Mouse (Mus musculus) stomach, postnatal 0 days (tissue): ENCODE measurements around the gene Plekhm1.

Experiments
- CTCF ChIP-seq: IDR thresholded peaks from 2 replicates; pipeline ENCODE4 v1.5.1; 2016; ENCODE audit warnings: antibody characterized with exemption, low read depth, mild to moderate bottlenecking, moderate library complexity
- EP300 ChIP-seq: optimal IDR thresholded peaks from 2 replicates; pipeline ENCODE3; 2016; ENCODE audit warnings: antibody characterized with exemption

DNA sequence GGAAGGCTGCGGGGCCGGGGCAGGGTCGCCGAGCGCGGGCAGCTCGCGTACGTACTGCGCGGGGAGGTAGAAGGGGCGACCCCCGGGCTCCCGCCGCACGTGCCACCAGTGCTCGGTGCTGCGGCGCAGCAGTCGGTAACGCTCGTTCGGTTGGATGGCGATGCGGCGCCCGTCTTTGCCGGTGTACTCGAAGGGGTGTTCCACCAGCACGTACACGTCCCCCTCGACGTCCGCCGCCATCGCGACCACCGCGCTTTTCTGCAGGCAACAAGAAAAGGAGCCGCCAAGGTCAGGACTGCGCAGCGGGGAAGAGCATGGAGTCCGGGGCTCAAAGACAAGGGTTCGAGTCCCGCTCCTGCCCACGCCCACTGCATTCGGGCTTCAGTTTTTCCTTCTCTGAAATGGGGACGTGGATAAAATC, 51.8 kb downstream of the Plekhm1 start:
- TF ChIP-seq CTCF (no peak), EP300 (no peak)
